Mouse (Mus musculus): ENCODE results near the gene Paqr8.

GRCm38 (mm10) chr1:20867241-20867902 lies 23.0 kb upstream of the Paqr8 start:
- TF ChIP-seq CTCF (IDR thresholded peaks at IDR 0.05; ENCODE audit: low read depth, low read length), result no peak
- TF ChIP-seq POLR2A (IDR thresholded peaks at IDR 0.05; ENCODE audit: extremely low read depth, insufficient read depth, low read length), result no peak

Data from liver, adult 2 months (tissue).